Mouse (Mus musculus) limb, embryonic 13.5 days (tissue): ENCODE results near the gene 4933425L06Rik. TPM values are rescaled to one million over a fixed set of nuclear protein-coding genes. Genes with fewer than 3 reads are reported as not detected.

Experiments
- ATAC-seq: fragments of 200-750 bp; cut with Nextera tagmentation; 2 replicates; pipeline ENCODE4 v1.8.0; 2017; ENCODE audit warnings: low read depth, moderate number of reproducible peaks, moderate TSS enrichment; ENCODE audit not compliant: low FRiP score
- H3K27ac ChIP-seq: fragments of 300-500 bp; sonication (generic); 2 replicates; pipeline ENCODE4 v1.5.1; 2015; ENCODE audit warnings: inconsistent platforms, mild to moderate bottlenecking, moderate library complexity
- H3K27me3 ChIP-seq: fragments of 300-500 bp; sonication (generic); 2 replicates; pipeline ENCODE4 v1.6.1; 2015; ENCODE audit warnings: mild to moderate bottlenecking, inconsistent platforms
- H3K36me3 ChIP-seq: fragments of 300-500 bp; sonication (generic); 2 replicates; pipeline ENCODE4 v1.6.1; 2015; ENCODE audit warnings: inconsistent platforms, mild to moderate bottlenecking, moderate library complexity
- H3K4me1 ChIP-seq: fragments of 300-500 bp; sonication (generic); 2 replicates; pipeline ENCODE4 v1.6.1; 2015; ENCODE audit warnings: inconsistent platforms
- H3K4me2 ChIP-seq: fragments of 300-500 bp; sonication (generic); replicated peaks from 2 replicates; pipeline ENCODE4 v1.6.1; 2015; ENCODE audit warnings: inconsistent platforms, mild to moderate bottlenecking, moderate library complexity
- H3K4me3 ChIP-seq: fragments of 300-500 bp; sonication (generic); 2 replicates; pipeline ENCODE4 v1.5.1; 2015; ENCODE audit warnings: moderate library complexity, mild to moderate bottlenecking, inconsistent platforms
- H3K9ac ChIP-seq: fragments of 300-500 bp; sonication (generic); 2 replicates; pipeline ENCODE4 v1.6.1; 2015; ENCODE audit warnings: mild to moderate bottlenecking, inconsistent platforms
- H3K9me3 ChIP-seq: fragments of 300-500 bp; sonication (generic); 2 replicates; pipeline ENCODE4 v1.6.1; 2016; ENCODE audit warnings: inconsistent platforms
- WGBS: fragments of 180-500 bp; shearing (Covaris S2); methylation state at CpG from one replicate; pipeline ENCODE4 v1.1.7; 2015; 5-methylcytosine and 5-hydroxymethylcytosine counted together
- polyA plus RNA-seq: library from polyadenylated mRNA; unstranded; fragments of >200 nt; fragmentation: Nextera tagmentation; extraction: Ambion mirVana; gene quantifications from 2 replicates; pipeline ENCODE4 v1.2.1, GENCODE M21; 2015

4933425L06Rik gene
- not detected in 2 replicates for polyA plus RNA-seq

- Histone ChIP-seq H3K4me3 (no peak within 1 kb of the TSS), H3K27me3 (no peaks in the 10 kb centered on the region), H3K4me1 (0 out of 2 replicates have a peak, but pooled peaks cover 5% of the 10 kb centered on the region), H3K9ac (no peak within 1 kb of the TSS), H3K4me2 (no peak within 1 kb of the TSS), H3K36me3 (no peaks in the 10 kb centered on the region), H3K27ac (no peak within 1 kb of the TSS), H3K9me3 (no peaks in the 10 kb centered on the region)
- ATAC-seq: no peak
- 89% methylated on average over 10 of the region's 10 CpGs for WGBS
Measured at GRCm38 (mm10) chr13:105081862-105082261, at the start of gene 4933425L06Rik. Gene 4933425L06Rik (plus strand): TSS chr13:105082122.

GRCm38 (mm10) chr13:105037816-105038215, 44.1 kb upstream of the 4933425L06Rik start:
- no peak overlapping the region for H3K4me3 ChIP-seq
- H3K9ac ChIP-seq: no peak overlapping the region
- 86% methylated on average over 12 of the region's 12 CpGs for WGBS
- no peaks in the 10 kb centered on the region for H3K27me3 ChIP-seq
- H3K4me1 ChIP-seq: no peaks in the 10 kb centered on the region
- H3K27ac ChIP-seq: no peak overlapping the region
- H3K9me3 ChIP-seq: no peaks in the 10 kb centered on the region
- no peaks in the 10 kb centered on the region for H3K36me3 ChIP-seq
- no peak overlapping the region for H3K4me2 ChIP-seq
- ATAC-seq: no peak

GRCm38 (mm10) chr13:105038334-105038733, 43.6 kb upstream of the 4933425L06Rik start:
- no peak overlapping the region for H3K4me2 ChIP-seq
- H3K9ac ChIP-seq: no peak overlapping the region
- H3K4me3 ChIP-seq: no peak overlapping the region
- no peak for ATAC-seq
- WGBS: 77% methylated on average over 5 of the region's 5 CpGs
- no peak overlapping the region for H3K27ac ChIP-seq
- no peaks in the 10 kb centered on the region for H3K9me3 ChIP-seq
- H3K4me1 ChIP-seq: no peaks in the 10 kb centered on the region
- H3K27me3 ChIP-seq: no peaks in the 10 kb centered on the region
- no peaks in the 10 kb centered on the region for H3K36me3 ChIP-seq

- Histone ChIP-seq H3K4me1 (no peaks in the 10 kb centered on the region), H3K9ac (no peak overlapping the region), H3K4me3 (no peak overlapping the region), H3K9me3 (no peaks in the 10 kb centered on the region), H3K4me2 (no peak overlapping the region), H3K27ac (no peak overlapping the region), H3K36me3 (no peaks in the 10 kb centered on the region), H3K27me3 (no peaks in the 10 kb centered on the region)
- WGBS: 33% methylated on average over 3 of the region's 3 CpGs
- ATAC-seq: peak; percentile 48; the same call in 1 of the 2 replicates
Measured at GRCm38 (mm10) chr13:105043882-105044281, 38.0 kb upstream of the 4933425L06Rik start.

GRCm38 (mm10) chr13:105047377-105047776, 34.5 kb upstream of the 4933425L06Rik start:
- no peak for ATAC-seq
- H3K36me3 ChIP-seq: no peaks in the 10 kb centered on the region
- no peak overlapping the region for H3K4me2 ChIP-seq
- WGBS: 62% methylated on average over 9 of the region's 9 CpGs
- H3K4me1 ChIP-seq: no peaks in the 10 kb centered on the region
- H3K9me3 ChIP-seq: no peaks in the 10 kb centered on the region
- H3K27ac ChIP-seq: no peak overlapping the region
- H3K4me3 ChIP-seq: no peak overlapping the region
- H3K9ac ChIP-seq: no peak overlapping the region
- peaks cover 11% of the 10 kb centered on the region for H3K27me3 ChIP-seq

GRCm38 (mm10) chr13:105048662-105049061, 33.3 kb upstream of the 4933425L06Rik start:
- H3K9ac ChIP-seq: no peak overlapping the region
- 81% methylated on average over 8 of the region's 8 CpGs for WGBS

GRCm38 (mm10) chr13:105051432-105051831, 30.5 kb upstream of the 4933425L06Rik start:
- no peaks in the 10 kb centered on the region for H3K4me1 ChIP-seq
- no peaks in the 10 kb centered on the region for H3K9me3 ChIP-seq
- H3K9ac ChIP-seq: no peak overlapping the region
- WGBS: 39% methylated on average over 6 of the region's 6 CpGs
- ATAC-seq: no peak
- H3K27ac ChIP-seq: no peak overlapping the region
- peaks cover 44% of the 10 kb centered on the region for H3K27me3 ChIP-seq
- H3K4me2 ChIP-seq: no peak overlapping the region
- no peaks in the 10 kb centered on the region for H3K36me3 ChIP-seq
- no peak overlapping the region for H3K4me3 ChIP-seq

More at GRCm38 (mm10) chr13:105048662-105049061, 33.3 kb upstream of the 4933425L06Rik start:
- Histone ChIP-seq H3K9me3 (no peaks in the 10 kb centered on the region), H3K4me1 (no peaks in the 10 kb centered on the region), H3K36me3 (no peaks in the 10 kb centered on the region), H3K27ac (no peak overlapping the region), H3K27me3 (peaks cover 24% of the 10 kb centered on the region), H3K4me2 (no peak overlapping the region), H3K4me3 (no peak overlapping the region)
- ATAC-seq: no peak

- Histone ChIP-seq H3K9ac (peak overlapping the region; percentile 71), H3K27ac (no peak overlapping the region), H3K36me3 (no peaks in the 10 kb centered on the region), H3K4me2 (peak overlapping the region; percentile 90), H3K27me3 (peaks cover 58% of the 10 kb centered on the region), H3K4me1 (no peaks in the 10 kb centered on the region), H3K9me3 (no peaks in the 10 kb centered on the region), H3K4me3 (peak overlapping the region; percentile 62)
- 2% methylated on average over 12 of the region's 12 CpGs for WGBS
- no peak; the same call in 1 of the 2 replicates for ATAC-seq
Measured at GRCm38 (mm10) chr13:105053618-105054017, 28.3 kb upstream of the 4933425L06Rik start.

- Histone ChIP-seq H3K36me3 (no peaks in the 10 kb centered on the region), H3K9ac (peak within 1 kb of the TSS; percentile 71), H3K27ac (peak within 1 kb of the TSS; percentile 28; the same call in 1 of the 2 replicates), H3K9me3 (no peaks in the 10 kb centered on the region), H3K4me1 (no peaks in the 10 kb centered on the region), H3K4me3 (peak within 1 kb of the TSS; percentile 62), H3K27me3 (peaks cover 62% of the 10 kb centered on the region), H3K4me2 (peak within 1 kb of the TSS; percentile 90)
- peak; percentile 89 for ATAC-seq
- under 1% methylated on average over 62 of the region's 75 CpGs for whole genome bisulfite sequencing
Measured at GRCm38 (mm10) chr13:105054181-105054940, 27.6 kb upstream of the 4933425L06Rik start, which contains the start of gene Rgs7bp. Gene Rgs7bp (minus strand): TSS chr13:105054930.

GRCm38 (mm10) chr13:105054941-105055309, 27.0 kb upstream of the 4933425L06Rik start:
- no peak for ATAC-seq
- peak overlapping the region; percentile 71 for H3K9ac ChIP-seq
- peak overlapping the region; percentile 90 for H3K4me2 ChIP-seq
- peaks cover 62% of the 10 kb centered on the region for H3K27me3 ChIP-seq
- H3K36me3 ChIP-seq: no peaks in the 10 kb centered on the region
- WGBS: 3% methylated on average over 8 of the region's 8 CpGs
- no peak overlapping the region for H3K27ac ChIP-seq
- H3K4me1 ChIP-seq: no peaks in the 10 kb centered on the region
- H3K4me3 ChIP-seq: peak overlapping the region; percentile 62
- no peaks in the 10 kb centered on the region for H3K9me3 ChIP-seq

- H3K4me2 ChIP-seq: peak overlapping the region; percentile 90
- no peaks in the 10 kb centered on the region for H3K4me1 ChIP-seq
- peaks cover 62% of the 10 kb centered on the region for H3K27me3 ChIP-seq
- ATAC-seq: no peak
- H3K9me3 ChIP-seq: no peaks in the 10 kb centered on the region
- 18% methylated on average over 5 of the region's 5 CpGs for WGBS
- peak overlapping the region; percentile 62; the same call in 1 of the 2 replicates for H3K4me3 ChIP-seq
- no peak overlapping the region for H3K27ac ChIP-seq
- H3K9ac ChIP-seq: no peak overlapping the region
- H3K36me3 ChIP-seq: no peaks in the 10 kb centered on the region
Measured at GRCm38 (mm10) chr13:105055374-105055773, 26.5 kb upstream of the 4933425L06Rik start.

GRCm38 (mm10) chr13:105066119-105066518, 15.8 kb upstream of the 4933425L06Rik start:
- no peaks in the 10 kb centered on the region for H3K9me3 ChIP-seq
- no peak for ATAC-seq
- H3K36me3 ChIP-seq: no peaks in the 10 kb centered on the region
- H3K27ac ChIP-seq: no peak overlapping the region
- H3K4me2 ChIP-seq: no peak overlapping the region
- no peaks in the 10 kb centered on the region for H3K27me3 ChIP-seq
- H3K9ac ChIP-seq: no peak overlapping the region
- no peaks in the 10 kb centered on the region for H3K4me1 ChIP-seq
- no peak overlapping the region for H3K4me3 ChIP-seq
